Mouse (Mus musculus) spleen, postnatal 4 days (tissue): ENCODE results near the gene AI661453.
A peak's percentile ranks its signal among the peaks of the same experiment; 100 is the strongest.
"Not testable (repeated sequence)": the region's sequence is repeated elsewhere in the genome, so short reads cannot be mapped to it uniquely, and the experiment has no call there.

ENCODE experiments used
- DNase-seq, 2 experiments: peaks; one replicate each; pipeline ENCODE4 v3.0.0; 2022; ENCODE audit warnings: low spot score in 2 of 2

The AI661453 gene

GRCm38 (mm10) chr17:47501946-47502706, 65.7 kb downstream of the AI661453 start, which contains the start of gene Taf8:
Gene Taf8, minus strand, starts transcription at chr17:47502292.
- DNase-seq: peak; percentile 90 to 95

DNA sequence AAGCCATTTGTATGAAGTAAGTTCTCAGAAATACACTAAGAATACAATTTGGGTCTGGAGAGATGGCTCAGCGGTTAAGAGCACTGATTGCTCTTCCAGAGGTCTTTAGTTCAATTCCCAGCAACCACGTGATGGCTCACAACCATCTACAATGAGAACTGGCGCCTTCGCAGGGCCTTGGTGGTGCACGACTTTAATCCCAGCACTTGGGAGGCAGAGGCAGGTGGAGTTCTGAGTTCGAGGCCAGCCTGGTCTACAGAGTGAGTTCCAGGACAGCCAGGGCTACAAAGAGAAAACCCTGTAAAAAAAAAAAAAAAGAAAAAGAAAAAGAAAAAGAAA, 66.3 kb downstream of the AI661453 start:
- not testable (repeated sequence) for DNase-seq

- no peak for DNase-seq
These were observed 67.3 kb downstream of the AI661453 start for GRCm38 (mm10) chr17:47503689-47504088.

GRCm38 (mm10) chr17:47504228-47504627, 67.8 kb downstream of the AI661453 start:
- no peak for DNase-seq

- DNase-seq: peak; percentile 76 to 87
These were observed 68.5 kb downstream of the AI661453 start, which contains the start of gene Ccnd3 for GRCm38 (mm10) chr17:47504941-47505346. Gene Ccnd3, plus strand, starts transcription at chr17:47505051.

- DNase-seq: no peak
These were observed 69.2 kb downstream of the AI661453 start for GRCm38 (mm10) chr17:47505566-47505965.

GRCm38 (mm10) chr17:47506042-47506441, 69.6 kb downstream of the AI661453 start:
- no peak for DNase-seq

DNA sequence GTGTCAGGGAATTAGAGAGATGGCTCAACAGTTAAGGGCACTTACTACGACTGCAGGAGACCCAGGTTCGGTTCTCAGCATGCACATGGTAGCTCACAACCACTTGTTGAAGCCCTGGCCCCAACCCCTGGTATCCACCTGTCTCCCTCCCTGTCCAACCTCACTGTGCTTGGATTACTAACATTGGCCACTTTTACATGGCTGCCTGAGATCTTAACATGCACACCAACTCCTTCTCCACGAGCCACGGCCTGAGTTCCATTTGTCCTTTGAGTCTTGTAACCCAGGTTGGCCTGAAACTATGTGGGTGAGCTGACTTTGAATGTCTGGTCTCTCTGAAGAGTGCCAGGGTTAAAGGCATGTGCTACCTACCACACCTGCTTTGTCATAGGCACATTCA, 70.3 kb downstream of the AI661453 start:
- no peak for DNase-seq

DNA sequence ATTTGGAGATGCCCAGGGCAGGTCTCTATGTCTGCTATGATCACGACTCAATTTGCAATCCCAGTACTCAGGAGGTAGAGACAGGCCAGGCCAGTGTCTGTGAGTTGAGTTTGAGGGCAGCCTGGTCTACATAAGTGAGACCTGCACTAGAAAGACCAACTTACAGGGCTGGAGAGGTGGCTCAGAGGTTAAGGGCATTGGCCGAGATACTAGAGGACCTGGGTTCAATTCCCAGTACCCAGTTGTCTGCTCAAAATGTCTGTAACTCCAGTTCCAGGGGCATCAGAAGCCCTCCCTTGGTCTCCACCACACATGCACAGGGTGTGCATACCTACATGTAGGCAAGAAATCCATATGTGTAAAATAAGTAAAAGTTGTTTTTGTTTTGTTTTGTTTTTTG, 71.1 kb downstream of the AI661453 start:
- no peak for DNase-seq

DNA sequence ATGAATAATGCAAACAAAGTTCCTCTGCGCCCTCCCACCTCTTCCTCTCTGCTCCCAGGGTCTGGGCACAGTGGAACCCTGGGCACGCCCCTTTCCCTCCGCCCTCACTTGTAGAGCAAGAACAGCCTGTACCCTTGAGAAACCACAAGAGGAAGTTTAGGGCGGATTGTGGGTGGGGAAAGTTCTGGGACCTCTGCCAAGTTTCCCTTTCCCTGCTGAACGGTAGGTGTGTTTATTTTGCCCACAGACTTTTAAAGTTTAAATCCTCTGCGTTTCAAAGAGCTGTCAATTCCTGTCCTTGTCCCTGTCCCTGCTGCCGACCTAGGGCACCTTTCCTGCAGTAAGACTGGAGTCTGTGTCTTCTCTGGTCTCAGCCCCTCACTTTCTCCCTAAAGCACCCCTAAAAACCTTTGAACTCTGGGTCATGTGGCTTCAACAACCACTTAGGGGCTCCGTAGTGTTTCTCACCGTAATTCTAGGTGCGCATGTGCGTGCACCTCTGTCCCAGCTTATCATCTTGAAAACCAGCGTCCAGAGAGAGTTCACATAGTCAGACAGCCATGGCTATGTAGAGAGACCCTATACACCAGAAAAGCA, 71.7 kb downstream of the AI661453 start:
- peak; percentile 94 for DNase-seq

GRCm38 (mm10) chr17:47509031-47509705, 72.8 kb downstream of the AI661453 start:
- DNase-seq: no peak

- peak; percentile 99 to 100 for DNase-seq
These were observed 75.0 kb downstream of the AI661453 start for GRCm38 (mm10) chr17:47511111-47512020.

DNA sequence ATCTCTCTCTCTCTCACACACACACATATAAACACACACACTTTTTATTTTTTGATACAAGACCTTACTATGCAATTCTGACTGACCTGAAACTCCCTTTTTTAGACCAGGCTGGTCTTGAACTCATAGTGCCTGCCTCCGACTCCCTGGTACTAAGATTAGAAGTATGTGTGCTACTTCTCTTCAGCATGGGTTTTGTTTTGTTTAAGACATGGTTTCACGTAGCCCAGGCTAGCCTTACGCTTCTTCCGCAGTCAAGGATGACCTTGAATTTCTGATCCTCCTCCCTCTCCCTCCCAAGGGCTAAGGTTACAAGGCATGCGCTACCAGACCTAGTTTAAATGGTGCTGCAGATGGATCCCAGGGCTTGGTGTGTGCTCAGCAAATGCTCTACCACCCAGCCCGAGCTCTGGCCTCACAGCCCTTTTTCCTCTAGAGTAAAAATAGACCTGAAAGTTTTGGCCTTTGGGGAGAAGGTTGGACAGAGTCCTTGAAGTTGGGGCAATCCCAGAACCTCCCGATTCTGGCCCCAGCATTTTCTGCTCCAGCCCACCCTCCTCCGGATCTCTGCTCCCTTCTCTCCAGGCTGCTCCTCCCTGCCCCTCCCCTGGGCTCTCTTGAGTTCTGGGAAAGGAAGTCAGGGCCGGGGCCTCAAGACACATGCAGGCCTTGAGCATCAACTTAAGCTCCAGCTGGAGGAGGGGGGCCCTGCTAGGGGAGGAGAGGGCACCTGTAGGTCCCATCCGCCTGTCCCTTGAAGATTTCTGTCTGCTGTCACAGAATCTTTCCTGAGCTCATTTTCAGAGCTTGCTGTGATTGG, 76.8 kb downstream of the AI661453 start:
- no peak for DNase-seq

- DNase-seq: no peak
These were observed 78.9 kb downstream of the AI661453 start for GRCm38 (mm10) chr17:47515180-47515844.

- no peak for DNase-seq
These were observed 79.8 kb downstream of the AI661453 start for GRCm38 (mm10) chr17:47516232-47516631.

GRCm38 (mm10) chr17:47518205-47518604, 81.8 kb downstream of the AI661453 start:
- DNase-seq: no peak
